18 mouse cellular contexts compared by ENCODE assay signal in the genomic region with DNA sequence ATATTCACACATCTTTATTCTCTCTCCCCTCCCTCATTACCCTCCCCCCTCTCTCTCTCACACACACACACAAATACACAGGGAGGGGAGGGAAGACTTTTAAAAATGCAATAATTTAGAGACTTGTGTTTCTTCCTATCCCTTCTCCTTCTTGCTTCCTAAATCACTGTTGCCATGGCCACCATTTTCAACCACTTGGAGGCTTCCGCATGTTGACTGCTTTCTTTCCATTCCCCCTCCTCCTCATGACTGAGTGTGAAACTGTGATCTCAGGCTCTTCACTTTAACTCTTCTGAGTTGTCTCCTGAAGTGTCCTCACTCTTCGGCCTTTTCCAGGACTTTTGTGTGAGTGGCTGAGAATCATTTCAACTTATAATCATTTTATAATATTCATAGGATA.
DNase-seq lines count a peak whose midpoint lies in the region; ATAC-seq and TF ChIP-seq lines count a peak whose summit lies in the region.
"Had no signal": no experiment of that assay in that cellular context is flagged by ENCODE, and none has a peak within 500 bp of the region (broad histone marks: within the 10 kb centered on the region; RNA-seq: fewer than 3 reads in every experiment).

No protein-coding gene starts in this region.

- no peaks in the 10 kb centered on the region for H3K27me3 ChIP-seq in embryonic facial prominence, embryonic 14.5 days (replicated peaks; ENCODE audit: control insufficient read depth, insufficient read depth, low read length)
- no peaks in the 10 kb centered on the region for H3K27me3 ChIP-seq in stomach, embryonic 14.5 days (ENCODE audit: control insufficient read depth, insufficient read depth, low read length)
- H3K27me3 ChIP-seq: hindbrain, embryonic 13.5 days; kidney, embryonic 15.5 days; limb, embryonic 12.5 days had no signal

- no peaks in the 10 kb centered on the region for H3K9me3 ChIP-seq in embryonic facial prominence, embryonic 14.5 days (ENCODE audit: control insufficient read depth, low read length)
- no peaks in the 10 kb centered on the region for H3K9me3 ChIP-seq in stomach, embryonic 14.5 days (ENCODE audit: control insufficient read depth, low read depth, low read length)
- H3K9me3 ChIP-seq: G1E; hindbrain, embryonic 13.5 days; kidney, embryonic 15.5 days; limb, embryonic 12.5 days had no signal

- intact Hi-C loops in left cerebral cortex, postnatal 25 days (cut with DNase I), result loop anchor here (2.0 kb wide), 1 partner anchor 35 kb away; no protein-coding TSS in a partner anchor
- intact Hi-C loops in left cerebral cortex, adult 2 months (cut with DNase I), result loop anchor here (2.0 kb wide), 2 partner anchors 35 to 203 kb away; no protein-coding TSS in a partner anchor

- H3K36me3 ChIP-seq in embryonic facial prominence, embryonic 14.5 days (ENCODE audit: control insufficient read depth, insufficient read depth, low read length), result no peaks in the 10 kb centered on the region
- no peaks in the 10 kb centered on the region for H3K36me3 ChIP-seq in stomach, embryonic 14.5 days (ENCODE audit: control insufficient read depth, insufficient read depth, low read length)
- H3K36me3 ChIP-seq: G1E; hindbrain, embryonic 13.5 days; kidney, embryonic 15.5 days; limb, embryonic 12.5 days had no signal

- peaks cover 49% of the 10 kb centered on the region for H3K4me1 ChIP-seq in embryonic facial prominence, embryonic 14.5 days (ENCODE audit: control insufficient read depth, insufficient read depth, low read length)
- H3K4me1 ChIP-seq in stomach, embryonic 14.5 days (ENCODE audit: control insufficient read depth, insufficient read depth, low read length), result peaks cover 23% of the 10 kb centered on the region; the same call in 1 of the 2 replicates

- no peak overlapping the region for H3K4me2 ChIP-seq in embryonic facial prominence, embryonic 14.5 days (ENCODE audit: low read depth, low read length)
- H3K4me2 ChIP-seq in stomach, embryonic 14.5 days (replicated peaks; ENCODE audit: low read depth, low read length), result no peak overlapping the region
- H3K4me2 ChIP-seq: hindbrain, embryonic 13.5 days; kidney, embryonic 15.5 days; limb, embryonic 12.5 days had no signal

- 80% methylated on average over 2 of the region's 2 CpGs for WGBS in embryonic facial prominence, embryonic 14.5 days
- WGBS in stomach, embryonic 14.5 days, result 77% methylated on average over 2 of the region's 2 CpGs

- H3K27ac ChIP-seq in left cerebral cortex, adult 2 months, result no peak overlapping the region
- peak overlapping the region; percentile 93; the same call in 1 of the 2 replicates for H3K27ac ChIP-seq in embryonic facial prominence, embryonic 14.5 days (replicated peaks; ENCODE audit: low read depth, low read length)
- H3K27ac ChIP-seq in stomach, embryonic 14.5 days (ENCODE audit: low read length), result peak overlapping the region; percentile 96
- H3K27ac ChIP-seq: limb, embryonic 12.5 days had no signal

- no peak overlapping the region for H3K9ac ChIP-seq in embryonic facial prominence, embryonic 14.5 days (ENCODE audit: low read depth, low read length)
- no peak overlapping the region for H3K9ac ChIP-seq in stomach, embryonic 14.5 days (replicated peaks; ENCODE audit: low read depth, low read length)
- H3K9ac ChIP-seq: hindbrain, embryonic 13.5 days; kidney, embryonic 15.5 days; limb, embryonic 12.5 days; liver, postnatal 0 days had no signal

- no peak for DNase-seq in frontal cortex, postnatal 25 days (ENCODE audit: low spot score in 2 of 2)
- DNase-seq in left cerebral cortex, postnatal 25 days (ENCODE audit: low spot score in 2 of 2), result peak; percentile 12 to 66
- DNase-seq in left cerebral cortex, adult 2 months (ENCODE audit: extremely low spot score in 1 of 2, low spot score in 2 of 2), result no peak
- no peak for DNase-seq in embryonic facial prominence, embryonic 14.5 days (ENCODE audit: low spot score)
- no peak for DNase-seq in retina, embryonic 14.5 days (ENCODE audit: low spot score)
- no peak for DNase-seq in cerebellum, adult 9-11 months
- DNase-seq: adrenal gland, postnatal 36 days; B cell, adult 2 months; cerebellum, adult 11-12 months; embryo, embryonic 11 days; liver, postnatal 0 days had no signal

- H3K4me3 ChIP-seq in left cerebral cortex, adult 2 months, result no peak overlapping the region
- no peak overlapping the region for H3K4me3 ChIP-seq in embryonic facial prominence, embryonic 14.5 days (ENCODE audit: low read depth, low read length)
- H3K4me3 ChIP-seq in stomach, embryonic 14.5 days (ENCODE audit: low read depth, low read length), result no peak overlapping the region
- H3K4me3 ChIP-seq: hindbrain, embryonic 13.5 days; kidney, embryonic 15.5 days; limb, embryonic 12.5 days; myocyte had no signal

- TF ChIP-seq CTCF in left cerebral cortex, adult 2 months (IDR thresholded peaks at IDR 0.05), result no peak

- peak; percentile 42; the same call in 1 of the 2 replicates for ATAC-seq in frontal cortex, adult (ENCODE audit: low TSS enrichment)
- no peak for ATAC-seq in embryonic facial prominence, embryonic 14.5 days (ENCODE audit: low read depth)
- no peak for ATAC-seq in stomach, embryonic 14.5 days (ENCODE audit: insufficient number of reproducible peaks, insufficient read depth, low FRiP score, low read depth)
- ATAC-seq: liver, postnatal 0 days had no signal

Comparison
In these comparisons a context has a peak if more than half of its experiments do, and no peak if none do; other contexts are left out.
1. DNase-seq: peak in left cerebral cortex, postnatal 25 days (2 of 2); none in frontal cortex, postnatal 25 days (0 of 2), left cerebral cortex, adult 2 months (0 of 2), embryonic facial prominence, embryonic 14.5 days (single experiment), retina, embryonic 14.5 days (single experiment) and cerebellum, adult 9-11 months (single experiment).